Mouse (Mus musculus) ES-E14 (cell line): ENCODE measurements at regions not wholly inside any gene's neighbourhood (a gene's known extent, or its start where the extent isn't known, plus 50 kb on each side); places are given as distances from the start of the nearest gene placed in this dataset.
A peak's percentile ranks its signal among the peaks of the same experiment; 100 is the strongest.

Experiments
- DNase-seq: peaks from one replicate; pipeline ENCODE4 v3.0.0-alpha.2; 2013; ENCODE audit warnings: low read depth, low spot score
- H3K27ac ChIP-seq: 2 replicates; pipeline ENCODE4 v1.5.1; 2012; ENCODE audit warnings: low read depth, mild to moderate bottlenecking, low read length, moderate library complexity, mixed read lengths; ENCODE audit not compliant: poor library complexity, insufficient read depth, severe bottlenecking
- H3K36me3 ChIP-seq: 2 replicates; pipeline ENCODE4 v1.6.1; 2012; ENCODE audit warnings: mild to moderate bottlenecking, low read length, moderate library complexity, mixed read lengths; ENCODE audit not compliant: control insufficient read depth, poor library complexity, insufficient read depth, severe bottlenecking
- H3K4me1 ChIP-seq, 2 experiments: fragments of 150-350 bp in 1 of 2; sonication (generic) in 1 of 2; 2 replicates each; pipeline ENCODE4 v1.6.1; 2012; ENCODE audit warnings: low read length in 2 of 2, mild to moderate bottlenecking in 1 of 2, mixed read lengths in 1 of 2; ENCODE audit not compliant: control insufficient read depth in 2 of 2, insufficient read depth in 2 of 2, poor library complexity in 1 of 2
- H3K4me3 ChIP-seq, 2 experiments: fragments of 150-350 bp in 1 of 2; sonication (generic) in 1 of 2; 2 replicates each; pipeline ENCODE4 v1.5.1; 2012; ENCODE audit warnings: low read length in 2 of 2, low read depth in 1 of 2, mild to moderate bottlenecking in 1 of 2, mixed read lengths in 1 of 2; ENCODE audit not compliant: insufficient read depth in 1 of 2, poor library complexity in 1 of 2, severe bottlenecking in 1 of 2
- H3K9ac ChIP-seq: 2 replicates; pipeline ENCODE4 v1.6.1; 2012; ENCODE audit warnings: low read depth, mild to moderate bottlenecking, low read length, mixed read lengths; ENCODE audit not compliant: poor library complexity, insufficient read depth, severe bottlenecking
- H3K9me3 ChIP-seq: fragments of 150-350 bp; sonication (generic); 2 replicates; pipeline ENCODE4 v1.6.1; 2012; ENCODE audit warnings: low read depth, mild to moderate bottlenecking, low read length; ENCODE audit not compliant: control insufficient read depth, insufficient read depth
- CHD2 ChIP-seq: IDR thresholded peaks from 2 replicates; pipeline ENCODE4 v1.6.1; 2014; ENCODE audit warnings: mild to moderate bottlenecking, low read depth, low read length, inconsistent platforms
- HCFC1 ChIP-seq: IDR thresholded peaks from 2 replicates; pipeline ENCODE4 v1.6.1; 2012; ENCODE audit warnings: low read length, inconsistent platforms, borderline replicate concordance; ENCODE audit not compliant: insufficient read depth
- MAFK ChIP-seq: IDR thresholded peaks from 2 replicates; pipeline ENCODE4 v1.6.1; 2014; ENCODE audit warnings: mild to moderate bottlenecking, low read depth, low read length, inconsistent platforms; ENCODE audit not compliant: insufficient read depth
- ZC3H11A ChIP-seq: IDR thresholded peaks from 2 replicates; pipeline ENCODE4 v1.6.1; 2012; ENCODE audit warnings: low read depth, mild to moderate bottlenecking, inconsistent platforms, low read length, borderline replicate concordance
- ZNF384 ChIP-seq: IDR thresholded peaks from 2 replicates; pipeline ENCODE4 v1.6.1; 2012; ENCODE audit warnings: low read depth, low read length, inconsistent platforms
- in situ Hi-C, 2 experiments: fragments of 600-800 bp; cut with MboI; formaldehyde crosslinking; loops; one replicate each; pipeline ENCODE4 v1.15.1; 2025; ENCODE audit warnings: low sequenced_read_pairs in 2 of 2, inconsistent platforms in 1 of 2; ENCODE audit not compliant: unreplicated experiment in 2 of 2

- in situ Hi-C loops: no loop called here
Observed at GRCm38 (mm10) chr6:93371341-93371740, 428.0 kb upstream of the Adamts9 start.

GRCm38 (mm10) chr6:93363846-93364245, 420.6 kb upstream of the Adamts9 start:
- Histone ChIP-seq H3K4me3 (no peak overlapping the region), H3K27ac (no peak overlapping the region), H3K9ac (no peak overlapping the region), H3K36me3 (no peaks in the 10 kb centered on the region), H3K9me3 (no peaks in the 10 kb centered on the region), H3K4me1 (no peaks in the 10 kb centered on the region)
- in situ Hi-C loops: no loop called here
- TF ChIP-seq MAFK: no peak
- DNase-seq: peak; percentile 13

More at GRCm38 (mm10) chr6:93371341-93371740, 428.0 kb upstream of the Adamts9 start:
- no peaks in the 10 kb centered on the region for H3K9me3 ChIP-seq
- DNase-seq: no peak
- H3K4me1 ChIP-seq: no peaks in the 10 kb centered on the region
- H3K4me3 ChIP-seq: no peak overlapping the region
- no peak overlapping the region for H3K9ac ChIP-seq
- H3K27ac ChIP-seq: no peak overlapping the region
- no peak for TF ChIP-seq HCFC1
- no peaks in the 10 kb centered on the region for H3K36me3 ChIP-seq

GRCm38 (mm10) chr6:93353353-93354125, 410.2 kb upstream of the Adamts9 start:
- no peaks in the 10 kb centered on the region for H3K9me3 ChIP-seq
- no peak overlapping the region for H3K4me3 ChIP-seq
- H3K36me3 ChIP-seq: no peaks in the 10 kb centered on the region
- H3K4me1 ChIP-seq: peaks cover 2% of the 10 kb centered on the region in 2 experiments; a peak in 2 of 4 replicates
- in situ Hi-C loops: no loop called here
- DNase-seq: peak; percentile 20
- TF ChIP-seq HCFC1 (no peak), ZC3H11A (no peak)
- H3K9ac ChIP-seq: no peak overlapping the region
- H3K27ac ChIP-seq: no peak overlapping the region

- Histone ChIP-seq H3K4me1 (peaks cover 2% of the 10 kb centered on the region in 2 experiments; a peak in 2 of 4 replicates), H3K4me3 (no peak overlapping the region), H3K36me3 (no peaks in the 10 kb centered on the region), H3K27ac (no peak overlapping the region), H3K9me3 (no peaks in the 10 kb centered on the region), H3K9ac (no peak overlapping the region)
- TF ChIP-seq ZC3H11A: no peak
- no peak for TF ChIP-seq HCFC1
- TF ChIP-seq CHD2: no peak
- peak; percentile 8 for DNase-seq
- in situ Hi-C loops: no loop called here
Observed at GRCm38 (mm10) chr6:93349936-93350700, 406.8 kb upstream of the Adamts9 start.

- no peak overlapping the region for H3K9ac ChIP-seq
- H3K36me3 ChIP-seq: no peaks in the 10 kb centered on the region
- no peak for TF ChIP-seq ZNF384
- TF ChIP-seq CHD2: no peak
- no peak for TF ChIP-seq HCFC1
- no peak for TF ChIP-seq MAFK
- no peak for TF ChIP-seq ZC3H11A
- H3K27ac ChIP-seq: no peak overlapping the region
- H3K4me1 ChIP-seq: peaks cover 0 to 2% of the 10 kb centered on the region in 2 experiments; a peak in 1 of 4 replicates
- H3K9me3 ChIP-seq: no peaks in the 10 kb centered on the region
- no peak for DNase-seq
- in situ Hi-C loops: no loop called here
- no peak overlapping the region for H3K4me3 ChIP-seq
Observed at GRCm38 (mm10) chr6:93348141-93348540, 404.8 kb upstream of the Adamts9 start.
